Mouse (Mus musculus) megakaryocyte, embryonic 14.5 days (primary cell): ENCODE data around the gene Atxn7l3b. TPM values are rescaled to one million over a fixed set of nuclear protein-coding genes. Genes with fewer than 3 reads are reported as not detected.
A peak's percentile ranks its signal among the peaks of the same experiment; 100 is the strongest.
"Not testable (repeated sequence)": the region's sequence is repeated elsewhere in the genome, so short reads cannot be mapped to it uniquely, and the experiment has no call there.

Experiments
- H3K27me3 ChIP-seq: replicated peaks from 2 replicates; pipeline ENCODE3; 2012; ENCODE audit warnings: inconsistent platforms
- H3K36me3 ChIP-seq: replicated peaks from 2 replicates; pipeline ENCODE3; 2012; ENCODE audit warnings: low read length, inconsistent platforms, mixed read lengths
- H3K4me1 ChIP-seq: 2 replicates; pipeline ENCODE4 v1.6.1; 2012; ENCODE audit warnings: inconsistent platforms
- H3K4me3 ChIP-seq: replicated peaks from 2 replicates; pipeline ENCODE3; 2012; ENCODE audit warnings: moderate library complexity, mild to moderate bottlenecking, inconsistent platforms
- H3K9me3 ChIP-seq: 2 replicates; pipeline ENCODE4 v1.6.1; 2012; ENCODE audit warnings: inconsistent platforms
- FLI1 ChIP-seq: IDR thresholded peaks from 2 replicates; pipeline ENCODE4 v1.6.1; 2012; ENCODE audit warnings: low read length, inconsistent platforms, mixed read lengths
- GATA1 ChIP-seq: IDR thresholded peaks from 3 replicates; pipeline ENCODE4 v1.6.1; 2012; ENCODE audit warnings: mixed read lengths, low read length, inconsistent platforms, borderline replicate concordance
- polyA plus RNA-seq: library from polyadenylated mRNA; stranded (reverse); fragments of >175 nt; gene quantifications from 2 replicates; pipeline ENCODE4 v1.2.3, GENCODE M21; 2012; ENCODE audit warnings: low replicate concordance; ENCODE audit not compliant: insufficient read depth

Atxn7l3b gene
- polyA plus RNA-seq, result 12.4 and 12.9 TPM in 2 replicates

- peaks cover 31% of the 10 kb centered on the region for H3K36me3 ChIP-seq
- no peaks in the 10 kb centered on the region for H3K27me3 ChIP-seq
- H3K9me3 ChIP-seq, result no peaks in the 10 kb centered on the region
- TF ChIP-seq FLI1 (no peak), GATA1 (no peak)
- H3K4me1 ChIP-seq, result peaks cover 32% of the 10 kb centered on the region
- H3K4me3 ChIP-seq, result peak within 1 kb of the TSS; percentile 94
These were observed at the start of gene Atxn7l3b for GRCm38 (mm10) chr10:112928452-112929221. Atxn7l3b (minus strand) TSS chr10:112929001.

GRCm38 (mm10) chr10:112977586-112977985 is 48.8 kb upstream of the Atxn7l3b start:
- Histone ChIP-seq H3K4me1 (no peaks in the 10 kb centered on the region), H3K27me3 (no peaks in the 10 kb centered on the region), H3K36me3 (no peaks in the 10 kb centered on the region), H3K9me3 (no peaks in the 10 kb centered on the region), H3K4me3 (no peak overlapping the region)
- no peak for TF ChIP-seq GATA1
- TF ChIP-seq FLI1, result no peak

- TF ChIP-seq FLI1, result no peak
- TF ChIP-seq GATA1, result no peak
- Histone ChIP-seq H3K4me1 (no peaks in the 10 kb centered on the region), H3K9me3 (no peaks in the 10 kb centered on the region), H3K4me3 (no peak overlapping the region), H3K36me3 (no peaks in the 10 kb centered on the region), H3K27me3 (no peaks in the 10 kb centered on the region)
These were observed 44.7 kb upstream of the Atxn7l3b start for GRCm38 (mm10) chr10:112973286-112974026.

GRCm38 (mm10) chr10:112970002-112970589 is 41.3 kb upstream of the Atxn7l3b start:
- Histone ChIP-seq H3K27me3 (no peaks in the 10 kb centered on the region), H3K4me1 (no peaks in the 10 kb centered on the region), H3K36me3 (no peaks in the 10 kb centered on the region), H3K9me3 (peaks cover 5% of the 10 kb centered on the region), H3K4me3 (no peak overlapping the region)
- TF ChIP-seq GATA1, result no peak

GRCm38 (mm10) chr10:112967578-112967977 is 38.8 kb upstream of the Atxn7l3b start:
- Histone ChIP-seq H3K36me3 (no peaks in the 10 kb centered on the region), H3K4me1 (no peaks in the 10 kb centered on the region), H3K27me3 (no peaks in the 10 kb centered on the region), H3K4me3 (no peak overlapping the region), H3K9me3 (peaks cover 12% of the 10 kb centered on the region)
- TF ChIP-seq FLI1 (no peak), GATA1 (no peak)

- not testable (repeated sequence) for H3K36me3 ChIP-seq, H3K4me1 ChIP-seq, H3K27me3 ChIP-seq, H3K4me3 ChIP-seq
- peaks cover 12% of the 10 kb centered on the region for H3K9me3 ChIP-seq
These were observed 33.4 kb upstream of the Atxn7l3b start for GRCm38 (mm10) chr10:112962216-112962615.

- Histone ChIP-seq H3K4me3 (no peak overlapping the region), H3K9me3 (no peaks in the 10 kb centered on the region), H3K27me3 (no peaks in the 10 kb centered on the region), H3K36me3 (no peaks in the 10 kb centered on the region), H3K4me1 (no peaks in the 10 kb centered on the region)
- TF ChIP-seq FLI1, result no peak
- TF ChIP-seq GATA1, result no peak
These were observed 25.3 kb upstream of the Atxn7l3b start for GRCm38 (mm10) chr10:112954140-112954539.

- H3K27me3 ChIP-seq, result no peaks in the 10 kb centered on the region
- H3K4me3 ChIP-seq, result no peak overlapping the region
- no peaks in the 10 kb centered on the region for H3K36me3 ChIP-seq
- no peaks in the 10 kb centered on the region for H3K9me3 ChIP-seq
- TF ChIP-seq GATA1 (no peak), FLI1 (no peak)
- no peaks in the 10 kb centered on the region for H3K4me1 ChIP-seq
These were observed 19.7 kb upstream of the Atxn7l3b start for GRCm38 (mm10) chr10:112948453-112948852.

- TF ChIP-seq FLI1, result no peak
- no peak for TF ChIP-seq GATA1
- Histone ChIP-seq H3K36me3 (peaks cover 31% of the 10 kb centered on the region), H3K9me3 (no peaks in the 10 kb centered on the region), H3K4me3 (peak overlapping the region; percentile 94), H3K4me1 (peaks cover 32% of the 10 kb centered on the region), H3K27me3 (no peaks in the 10 kb centered on the region)
These were observed 418 bp upstream of the Atxn7l3b start for GRCm38 (mm10) chr10:112929222-112929615.

GRCm38 (mm10) chr10:112926961-112927360 is 1.8 kb downstream of the Atxn7l3b start:
- no peak for TF ChIP-seq FLI1
- TF ChIP-seq GATA1, result no peak
- Histone ChIP-seq H3K4me1 (peaks cover 32% of the 10 kb centered on the region), H3K27me3 (no peaks in the 10 kb centered on the region), H3K36me3 (peaks cover 31% of the 10 kb centered on the region), H3K4me3 (peak overlapping the region; percentile 79), H3K9me3 (no peaks in the 10 kb centered on the region)

- Histone ChIP-seq H3K4me1 (peaks cover 32% of the 10 kb centered on the region), H3K4me3 (peak overlapping the region; percentile 46), H3K9me3 (no peaks in the 10 kb centered on the region), H3K36me3 (peaks cover 31% of the 10 kb centered on the region), H3K27me3 (no peaks in the 10 kb centered on the region)
- TF ChIP-seq GATA1 (no peak), FLI1 (no peak)
These were observed 2.5 kb downstream of the Atxn7l3b start for GRCm38 (mm10) chr10:112926271-112926670.
